Mouse (Mus musculus) intestine, embryonic 15.5 days (tissue): Measurements from ENCODE around the gene Klhl9. TPM values are rescaled to one million over a fixed set of nuclear protein-coding genes. Genes with fewer than 3 reads are reported as not detected.

ENCODE experiments used
- polyA plus RNA-seq: library from polyadenylated mRNA; unstranded; fragments of >200 nt; fragmentation: Nextera tagmentation; extraction: Ambion mirVana; gene quantifications from 2 replicates; pipeline ENCODE4 v1.2.1, GENCODE M21; 2015

Gene Klhl9
- polyA plus RNA-seq, 1 experiment from 2014 or later = 89.4 TPM

Other genes starting within 250 kb of the Klhl9 start
- not detected in 2 replicates for gene Ifnb1, start 199.7 kb downstream of the Klhl9 start, polyA plus RNA-seq
- not detected in 2 replicates for gene Ifna15, start 164.2 kb downstream of the Klhl9 start, polyA plus RNA-seq
- gene Ifna14, start 150.7 kb downstream of the Klhl9 start, polyA plus RNA-seq = not detected in 2 replicates
- not detected in 2 replicates for gene Ifna9, start 130.1 kb downstream of the Klhl9 start, polyA plus RNA-seq
- gene Ifna12, start 119.1 kb downstream of the Klhl9 start, polyA plus RNA-seq = not detected in 2 replicates
- not detected in 2 replicates for gene C87499, start 88.1 kb downstream of the Klhl9 start, polyA plus RNA-seq
- not detected in 2 replicates for gene Ifna13, start 78.0 kb downstream of the Klhl9 start, polyA plus RNA-seq
- gene Ifna16, start 45.5 kb downstream of the Klhl9 start, polyA plus RNA-seq = not detected in 2 replicates
- gene Ifna2, start 38.6 kb downstream of the Klhl9 start, polyA plus RNA-seq = not detected in 2 replicates
- gene Ifnab, start 31.1 kb downstream of the Klhl9 start, polyA plus RNA-seq = not detected in 2 replicates
- gene Gm26566, start 660 bp downstream of the Klhl9 start, polyA plus RNA-seq = 0.80 and 0.97 TPM in 2 replicates
- gene Gm13271, start 32.4 kb upstream of the Klhl9 start, polyA plus RNA-seq = not detected in 2 replicates
- 0.39 and 0.80 TPM in 2 replicates for gene Gm13283, start 37.7 kb upstream of the Klhl9 start, polyA plus RNA-seq
- gene Gm13290, start 51.4 kb upstream of the Klhl9 start, polyA plus RNA-seq = 0.63 TPM in 1 of 2 replicates, not detected in the other
- gene Gm13289, start 54.5 kb upstream of the Klhl9 start, polyA plus RNA-seq = not detected in 2 replicates
- gene Gm13272, start 57.4 kb upstream of the Klhl9 start, polyA plus RNA-seq = not detected in 2 replicates
- not detected in 2 replicates for gene Ifnz, start 59.7 kb upstream of the Klhl9 start, polyA plus RNA-seq
- 0.38 TPM in 1 of 2 replicates, not detected in the other for gene Gm13276, start 63.2 kb upstream of the Klhl9 start, polyA plus RNA-seq
- not detected in 2 replicates for gene Gm13277, start 66.2 kb upstream of the Klhl9 start, polyA plus RNA-seq
- gene Gm13278, start 69.1 kb upstream of the Klhl9 start, polyA plus RNA-seq = not detected in 2 replicates
- gene Gm13275, start 72.0 kb upstream of the Klhl9 start, polyA plus RNA-seq = not detected in 2 replicates
- not detected in 2 replicates for gene Gm13279, start 74.9 kb upstream of the Klhl9 start, polyA plus RNA-seq
- 1.1 TPM in 2 replicates for gene Gm13285, start 77.2 kb upstream of the Klhl9 start, polyA plus RNA-seq
- not detected in 2 replicates for gene Gm13287, start 80.8 kb upstream of the Klhl9 start, polyA plus RNA-seq
- 0.08 TPM in 1 of 2 replicates, not detected in the other for gene Gm13288, start 83.1 kb upstream of the Klhl9 start, polyA plus RNA-seq
- not detected in 2 replicates for gene Ifna7, start 93.8 kb upstream of the Klhl9 start, polyA plus RNA-seq
- not detected in 2 replicates for gene Ifna11, start 97.5 kb upstream of the Klhl9 start, polyA plus RNA-seq
- not detected in 2 replicates for gene Ifna6, start 105.0 kb upstream of the Klhl9 start, polyA plus RNA-seq
- not detected in 2 replicates for gene Ifna5, start 113.1 kb upstream of the Klhl9 start, polyA plus RNA-seq
- gene Ifna4, start 119.4 kb upstream of the Klhl9 start, polyA plus RNA-seq = not detected in 2 replicates
- not detected in 2 replicates for gene Ifna1, start 127.6 kb upstream of the Klhl9 start, polyA plus RNA-seq
- gene Ifne, start 157.7 kb upstream of the Klhl9 start, polyA plus RNA-seq = not detected in 2 replicates